Mouse (Mus musculus) G1E-ER4 (cell line): Measurements from ENCODE around the gene Gins2. TPM values are rescaled to one million over a fixed set of nuclear protein-coding genes. Genes with fewer than 3 reads are reported as not detected.

Experiments
- GATA1 ChIP-seq: IDR thresholded peaks from one replicate; pipeline ENCODE4 v1.8.0; 2012; ENCODE audit warnings: low read length, inconsistent platforms
- polyA plus RNA-seq: library from polyadenylated mRNA; stranded (reverse); fragments of >175 nt; gene quantifications from 2 replicates; pipeline ENCODE4 v1.2.3, GENCODE M21; 2012

Gene Gins2
- polyA plus RNA-seq, 1 experiment, result 39.1 TPM

DNA sequence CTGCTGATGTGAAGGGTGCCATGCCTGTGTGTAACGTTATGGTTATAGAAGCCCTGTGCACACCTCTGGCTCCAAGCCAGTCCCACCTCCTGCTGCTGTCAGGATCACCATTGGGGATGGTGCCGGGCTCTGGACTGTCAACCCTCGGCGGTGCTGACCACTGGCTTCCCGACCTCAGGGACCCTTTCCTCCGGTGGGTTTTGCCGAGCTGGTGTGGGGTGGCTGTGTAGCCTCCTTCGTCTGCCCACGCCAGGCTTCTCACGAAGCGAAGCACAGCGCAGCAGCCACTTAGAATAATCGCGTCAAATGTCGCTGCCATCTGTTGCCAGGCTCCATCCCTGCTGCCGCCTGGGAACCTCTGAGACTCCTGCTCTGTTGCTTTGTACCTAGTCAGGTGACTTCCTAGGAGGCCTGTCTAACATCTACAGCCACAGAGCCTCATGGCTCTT lies 40.8 kb downstream of the Gins2 start:
- no peak for TF ChIP-seq GATA1

DNA sequence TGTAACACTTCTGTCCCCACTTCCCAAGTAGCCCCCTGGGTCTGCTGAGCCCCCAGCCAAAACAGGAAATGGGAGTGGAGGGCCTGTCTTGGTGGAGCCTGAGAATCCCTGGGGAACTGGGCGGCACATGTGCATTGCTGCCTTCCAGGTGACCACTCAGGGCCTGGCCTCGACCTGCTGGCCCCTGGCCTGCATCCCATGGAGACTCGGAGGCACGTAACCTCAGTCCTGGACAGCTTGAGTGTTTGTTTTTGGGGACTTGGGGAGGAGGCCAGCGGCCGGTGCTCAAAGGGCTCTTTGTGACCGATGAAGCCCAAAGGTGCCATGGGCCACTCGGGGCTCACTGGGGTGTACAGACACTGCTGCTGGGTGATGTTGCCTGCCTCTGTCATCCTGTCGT lies 41.5 kb downstream of the Gins2 start:
- TF ChIP-seq GATA1, result no peak

DNA sequence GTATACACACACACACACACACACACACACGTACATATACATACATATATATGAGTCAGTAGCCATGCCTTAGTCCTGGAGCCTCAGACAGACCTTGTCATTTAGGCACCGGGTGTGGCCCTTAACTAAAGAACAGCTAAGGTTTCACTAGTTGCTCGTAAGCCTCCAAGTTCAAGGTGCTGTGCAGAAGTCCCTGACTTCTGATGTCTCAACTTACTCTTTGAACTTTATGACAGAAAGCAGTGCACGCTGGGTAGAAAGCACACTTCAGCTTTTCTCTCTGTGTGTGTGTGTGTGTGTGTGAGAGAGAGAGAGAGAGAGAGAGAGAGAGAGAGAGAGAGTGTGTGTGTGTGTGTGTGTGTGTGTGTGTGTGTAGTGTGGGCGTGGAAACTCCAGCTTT lies 44.9 kb downstream of the Gins2 start:
- no peak for TF ChIP-seq GATA1

DNA sequence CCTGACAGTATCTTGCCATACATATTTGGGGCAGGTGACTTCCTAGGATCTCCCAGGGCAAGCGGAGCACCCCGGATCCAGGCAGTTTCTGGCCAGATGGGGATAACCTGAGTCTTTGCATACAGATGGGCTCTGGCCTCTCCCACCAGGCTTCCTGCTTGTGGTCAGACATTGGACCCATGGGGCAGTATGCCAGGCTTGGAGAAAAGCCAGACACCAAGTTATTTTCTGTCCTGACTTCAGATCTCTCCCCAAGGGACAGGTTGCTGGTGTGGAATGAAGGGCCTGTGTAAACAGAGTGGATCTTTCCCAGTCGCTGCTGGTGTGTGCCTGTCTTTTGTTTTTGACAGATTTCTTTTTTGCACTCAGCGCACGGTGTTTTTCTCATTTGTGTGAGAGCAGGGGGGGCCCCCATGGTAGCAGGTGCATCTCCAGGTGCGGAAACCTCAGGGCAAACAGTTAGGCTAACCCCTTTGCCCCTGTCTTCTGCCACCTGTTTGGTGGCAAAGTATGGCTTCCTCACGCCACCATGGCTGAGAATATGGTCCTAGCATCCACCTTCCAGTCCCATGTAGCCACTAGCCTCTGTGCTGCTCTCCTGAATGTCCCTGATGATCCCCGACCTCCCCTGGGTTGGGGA lies 45.6 kb downstream of the Gins2 start:
- TF ChIP-seq GATA1, result no peak

DNA sequence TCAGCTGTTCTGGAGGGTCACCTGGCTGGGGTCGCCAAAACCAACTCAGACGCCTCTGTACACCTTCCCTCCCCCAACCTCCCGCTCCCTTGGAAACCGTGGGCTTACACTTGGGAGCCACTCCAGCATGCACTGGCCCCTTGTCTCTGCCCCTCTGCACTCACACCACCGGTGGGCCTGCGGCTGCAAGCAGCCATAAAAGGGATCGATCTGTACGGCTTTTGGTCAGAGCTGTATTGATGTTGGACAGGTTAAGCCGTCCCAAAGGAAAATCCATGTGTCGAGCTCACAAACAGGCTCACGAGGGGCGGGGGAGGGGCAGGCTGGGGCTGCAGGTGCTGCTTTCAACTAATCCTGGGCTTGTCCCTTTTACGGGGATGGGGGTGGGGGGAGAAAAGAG lies 46.1 kb downstream of the Gins2 start:
- TF ChIP-seq GATA1, result no peak

DNA sequence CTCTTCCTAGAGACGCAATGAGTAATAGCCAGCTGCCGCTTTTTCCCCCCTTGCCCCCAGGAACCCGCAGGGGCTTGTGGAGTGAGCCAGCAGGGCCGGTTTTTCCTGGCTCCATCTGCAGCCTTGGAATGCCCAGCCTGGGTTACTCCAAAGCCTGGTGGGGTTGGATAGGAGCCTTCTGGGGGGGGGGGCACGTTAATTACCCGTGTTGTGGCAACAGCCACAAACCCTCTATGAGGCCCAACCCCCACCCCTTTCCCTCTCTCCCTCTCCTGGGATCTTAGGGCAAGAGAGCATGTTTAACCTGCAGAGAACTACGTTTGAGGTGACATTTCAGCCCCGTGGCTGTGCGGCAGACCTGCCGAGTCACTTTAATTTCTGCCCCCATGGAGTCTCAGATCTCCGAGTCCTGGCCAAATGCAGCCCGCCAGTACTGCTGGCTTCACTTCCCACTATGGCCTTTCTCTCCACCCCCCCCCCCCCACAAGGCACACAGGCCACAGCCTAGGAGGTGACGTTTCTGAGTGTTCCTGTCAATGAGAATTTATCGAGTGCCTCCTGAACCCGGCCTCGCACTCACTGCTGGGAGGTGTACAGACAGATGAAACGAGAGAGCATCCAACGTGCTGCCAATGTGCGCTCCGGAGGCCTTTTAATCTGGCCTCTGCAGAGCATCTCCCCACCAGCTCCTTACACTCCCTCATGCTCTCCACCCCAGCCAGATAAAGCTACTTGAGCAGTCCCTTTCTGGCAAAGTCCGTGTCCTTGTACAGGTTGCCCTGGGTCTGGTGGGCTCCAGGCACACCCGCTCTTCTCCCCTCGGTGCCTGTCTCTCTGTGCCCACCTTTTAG lies 49.1 kb downstream of the Gins2 start:
- TF ChIP-seq GATA1, result no peak

DNA sequence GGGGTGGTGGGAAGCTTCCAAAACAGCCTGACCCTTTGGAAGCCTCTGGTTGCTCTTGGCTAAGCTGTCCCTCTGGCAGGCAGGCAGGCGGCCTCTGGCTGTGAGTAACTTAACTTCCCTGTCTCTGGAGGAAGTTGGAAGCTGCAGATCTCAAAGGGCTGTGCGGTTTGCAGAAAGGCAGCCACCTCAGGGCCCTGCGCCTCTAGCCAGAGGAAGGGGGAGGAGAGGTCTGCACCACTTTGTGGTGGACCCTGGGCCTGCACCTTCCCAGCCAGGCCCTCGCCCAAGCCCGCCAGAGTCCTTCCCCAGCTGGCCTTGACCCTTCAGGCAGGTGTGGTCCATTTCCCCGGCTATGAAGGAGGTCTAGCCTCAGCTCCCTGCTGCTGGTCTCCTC lies 49.7 kb downstream of the Gins2 start:
- no peak for TF ChIP-seq GATA1

DNA sequence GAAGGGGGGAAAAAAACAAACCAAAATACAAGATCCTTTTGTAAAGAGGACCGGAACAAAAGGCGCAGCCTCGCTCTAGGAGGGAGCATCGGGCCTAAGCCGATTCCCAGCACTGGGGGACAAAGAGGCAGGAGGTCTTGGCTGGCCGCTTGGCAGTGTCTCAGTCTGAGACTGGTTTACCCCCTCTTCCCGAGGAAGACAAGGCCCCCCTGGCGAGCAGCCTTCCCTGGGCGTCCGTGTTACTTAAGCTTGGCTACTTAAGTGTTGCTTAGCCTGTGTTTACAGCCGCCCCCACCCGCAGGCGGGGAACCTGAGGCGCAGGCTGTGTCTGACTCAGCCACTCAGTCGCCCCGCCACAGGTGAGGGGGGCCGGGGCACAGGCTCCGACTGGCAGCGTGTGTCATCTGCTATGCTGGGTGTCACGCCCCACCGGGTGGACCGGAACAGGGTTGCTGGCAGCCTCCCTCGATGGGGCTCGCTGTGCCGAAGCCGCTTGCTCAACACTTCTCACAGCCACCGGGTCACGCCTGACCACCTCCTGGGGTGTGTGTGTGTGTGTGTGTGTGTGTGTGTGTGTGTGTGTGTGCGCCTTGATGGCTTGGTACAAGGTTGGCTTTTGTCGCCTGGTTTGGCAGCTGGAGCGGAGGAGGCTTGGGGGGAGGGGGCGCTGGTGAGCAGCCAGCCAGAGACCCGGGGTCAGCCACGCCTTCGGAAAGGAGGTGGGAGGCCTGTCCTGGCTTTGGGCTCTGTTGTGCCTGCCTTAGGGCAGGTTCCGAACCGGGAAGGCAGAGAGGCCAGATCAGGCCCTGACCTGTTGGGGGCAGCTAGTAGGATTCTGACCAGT lies 50.5 kb downstream of the Gins2 start:
- TF ChIP-seq GATA1, result no peak

DNA sequence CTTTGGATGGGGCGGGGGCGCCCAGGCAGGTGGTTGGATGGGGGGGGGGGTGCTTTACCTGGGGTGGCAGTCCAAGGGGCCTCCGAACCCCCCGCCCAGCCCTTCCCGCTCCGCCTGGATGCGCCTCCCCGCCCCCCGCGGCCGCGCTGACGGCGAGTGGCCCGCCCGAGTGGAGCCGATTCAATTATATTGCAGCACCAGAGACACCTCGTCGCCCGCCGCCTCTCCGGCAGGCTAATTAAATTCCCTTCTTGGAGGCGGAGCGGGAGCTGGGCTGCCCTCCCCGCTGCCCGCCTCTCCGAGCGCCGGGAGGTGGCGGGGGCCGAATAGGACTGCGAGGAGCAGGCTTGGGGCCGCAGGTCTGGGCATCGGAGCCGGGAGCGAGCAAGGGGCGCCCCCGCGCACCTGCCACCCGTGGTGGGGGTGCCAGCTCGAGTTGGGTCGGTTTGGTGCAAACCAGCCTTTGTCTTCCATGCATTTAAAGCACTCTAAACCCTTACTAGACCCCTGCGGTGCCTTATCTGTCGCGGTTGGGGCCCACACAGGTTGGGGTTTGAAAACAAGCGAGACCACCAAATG lies 51.2 kb downstream of the Gins2 start:
- TF ChIP-seq GATA1, result no peak

DNA sequence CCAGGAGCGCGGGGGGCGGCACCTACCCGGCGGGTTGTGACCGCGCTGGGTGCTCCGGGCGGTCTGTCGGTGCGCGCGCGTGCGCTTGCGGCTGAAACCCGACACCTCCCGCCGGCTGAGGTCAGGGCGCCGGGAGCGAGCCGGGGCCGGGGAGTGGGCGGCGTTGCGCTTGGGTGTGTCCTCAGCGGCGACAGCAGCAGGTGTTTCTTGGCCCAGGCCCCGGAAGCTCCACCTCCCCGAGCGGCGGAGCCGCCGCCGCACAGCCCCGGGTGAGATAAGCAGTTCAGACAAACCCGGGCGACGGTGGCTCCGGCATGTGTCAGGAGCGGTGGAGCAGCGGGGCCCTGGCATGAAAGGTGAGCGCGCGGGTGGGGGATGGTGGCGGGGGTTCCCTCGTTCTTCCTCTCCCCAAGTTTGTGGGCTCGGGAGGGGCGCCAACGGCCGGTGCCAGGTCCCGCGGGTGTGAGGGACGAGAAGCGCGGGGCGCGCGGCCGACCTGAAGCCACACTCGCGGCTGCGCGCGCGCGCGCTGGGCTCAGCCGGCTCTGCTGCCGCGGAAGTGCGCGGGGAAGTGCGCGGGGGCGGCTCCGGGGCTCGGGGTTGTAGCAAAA lies 51.8 kb downstream of the Gins2 start:
- TF ChIP-seq GATA1, result no peak

DNA sequence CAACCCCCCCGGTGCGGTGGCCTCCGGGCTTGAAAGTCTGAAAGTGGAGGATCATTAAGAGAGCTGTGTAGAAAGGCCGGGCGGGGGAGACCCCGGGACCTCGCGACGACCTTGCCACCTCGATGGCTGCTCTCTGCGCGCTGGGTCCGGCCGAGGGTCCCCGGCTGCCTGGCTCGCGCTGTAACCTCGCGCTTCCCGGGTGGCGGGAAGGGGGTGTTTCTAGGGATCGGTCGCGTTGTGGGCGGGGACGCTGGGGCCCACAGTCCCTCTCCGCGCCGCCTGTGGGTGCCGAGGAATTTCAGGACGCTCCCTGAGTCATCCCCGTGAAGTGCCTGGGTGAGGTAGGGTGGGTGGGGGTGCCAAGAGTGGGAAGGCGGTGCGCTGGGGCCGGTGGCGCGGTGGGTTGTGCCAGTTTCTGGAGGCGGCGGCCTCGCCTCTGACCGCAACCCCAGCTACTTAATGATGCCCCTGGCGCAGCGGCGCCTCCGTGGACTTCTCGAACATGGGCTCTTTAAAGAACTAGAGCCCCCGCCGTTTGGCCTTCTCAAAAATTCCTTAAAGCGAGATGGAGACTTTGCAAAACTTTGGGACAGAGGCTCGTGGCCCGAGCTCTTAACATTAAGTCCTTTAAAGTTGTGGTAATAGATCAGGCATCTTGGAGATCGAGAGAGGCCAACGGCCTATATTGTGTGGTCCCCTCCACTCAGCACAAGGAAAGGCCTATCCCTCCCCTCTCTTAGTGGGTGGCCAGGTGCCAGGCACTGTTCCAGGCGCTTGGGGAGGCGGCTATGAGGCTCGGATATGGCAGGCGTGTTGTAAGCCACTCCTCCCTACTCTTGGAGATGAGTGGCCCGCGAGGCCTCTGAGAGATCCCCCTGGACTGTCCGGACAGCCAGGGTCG lies 52.5 kb downstream of the Gins2 start:
- TF ChIP-seq GATA1, result no peak

DNA sequence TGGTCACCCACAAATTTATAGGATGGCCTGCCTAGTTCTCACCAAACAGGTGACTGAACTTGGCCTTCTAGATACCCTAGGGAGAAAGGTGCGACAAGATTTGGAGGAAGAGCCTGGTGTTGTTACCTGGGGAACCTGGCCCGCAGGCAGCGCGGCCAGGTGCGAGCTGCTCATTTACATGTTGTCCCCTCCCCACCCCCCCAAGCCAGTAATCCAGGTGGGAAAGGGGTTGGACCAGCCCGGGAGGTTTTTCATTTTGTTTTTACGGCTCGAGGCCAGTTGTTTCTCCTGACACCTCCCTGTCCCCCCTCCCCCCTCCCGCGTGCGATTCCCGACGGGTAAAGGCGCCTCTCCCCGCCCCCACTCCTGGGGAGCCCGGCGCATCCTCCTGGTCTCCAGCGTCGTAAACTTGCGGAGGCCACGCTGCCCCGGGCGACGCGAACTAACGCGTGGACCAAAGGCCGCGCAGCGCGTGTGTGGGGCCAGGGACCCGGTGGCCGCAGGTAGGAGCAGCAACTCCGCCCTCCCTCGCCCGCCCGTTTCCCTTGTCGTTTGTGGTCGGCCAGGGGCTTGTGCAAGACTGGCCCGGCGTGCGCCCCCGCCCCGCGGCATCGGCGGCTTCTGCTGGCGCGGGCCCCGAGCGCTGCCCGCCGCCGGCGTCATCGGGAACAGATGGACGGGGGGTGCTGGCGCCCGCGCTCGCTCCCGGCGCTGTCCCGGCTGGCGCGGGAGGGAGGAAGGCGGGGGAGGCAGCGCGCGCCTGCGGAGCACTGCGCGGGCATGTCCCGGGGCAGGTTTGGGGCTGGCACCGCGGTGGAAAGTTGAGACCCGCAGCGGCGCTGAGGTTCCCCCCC lies 53.4 kb downstream of the Gins2 start:
- TF ChIP-seq GATA1, result no peak
